Mouse (Mus musculus) liver, adult 2 months (tissue): ENCODE measurements around the gene Iqcn. TPM values are rescaled to one million over a fixed set of nuclear protein-coding genes. Genes with fewer than 3 reads are reported as not detected.

ENCODE experiments used
- DNase-seq: peaks from one replicate; pipeline ENCODE4 v3.0.0-alpha.2; 2011; ENCODE audit warnings: low read depth, low spot score; ENCODE audit errors: extremely low read depth
- H3K27ac ChIP-seq: fragments of 200-500 bp; replicated peaks from 2 replicates; pipeline ENCODE4 v1.5.1; 2012; ENCODE audit warnings: low read depth, mild to moderate bottlenecking, control low read depth, inconsistent platforms, low read length; ENCODE audit not compliant: insufficient read depth
- H3K27me3 ChIP-seq: fragments of 200-500 bp; 2 replicates; pipeline ENCODE4 v1.6.1; 2012; ENCODE audit warnings: mild to moderate bottlenecking, moderate library complexity, low read length, inconsistent platforms; ENCODE audit not compliant: control insufficient read depth, insufficient read depth
- H3K36me3 ChIP-seq: fragments of 200-500 bp; 2 replicates; pipeline ENCODE4 v1.6.1; 2012; ENCODE audit warnings: low read length, inconsistent platforms; ENCODE audit not compliant: control insufficient read depth, insufficient read depth
- H3K4me1 ChIP-seq: fragments of 200-500 bp; 2 replicates; pipeline ENCODE4 v1.6.1; 2011; ENCODE audit warnings: low read length; ENCODE audit not compliant: control insufficient read depth, insufficient read depth
- H3K4me3 ChIP-seq: fragments of 200-500 bp; 2 replicates; pipeline ENCODE4 v1.5.1; 2011; ENCODE audit warnings: low read depth, mild to moderate bottlenecking, control low read depth, low read length, moderate library complexity; ENCODE audit not compliant: insufficient read depth
- H3K79me2 ChIP-seq: fragments of 200-500 bp; 2 replicates; pipeline ENCODE4 v1.6.1; 2012; ENCODE audit warnings: inconsistent platforms, mild to moderate bottlenecking, low read length, moderate library complexity; ENCODE audit not compliant: control insufficient read depth, insufficient read depth
- H3K9ac ChIP-seq: fragments of 200-500 bp; 2 replicates; pipeline ENCODE4 v1.6.1; 2012; ENCODE audit warnings: low read depth, mild to moderate bottlenecking, control low read depth, inconsistent platforms, low read length
- CTCF ChIP-seq: fragments of 200-500 bp; IDR thresholded peaks from 2 replicates; pipeline ENCODE4 v1.5.1; 2011; ENCODE audit warnings: low read depth, low read length, control low read depth
- POLR2A ChIP-seq: fragments of 200-500 bp; IDR thresholded peaks from 2 replicates; pipeline ENCODE4 v1.6.1; 2011; ENCODE audit warnings: low read length, control low read depth; ENCODE audit not compliant: insufficient read depth; ENCODE audit errors: extremely low read depth
- WGBS: fragments of 180-500 bp; shearing (Covaris S2); methylation state at CpG from one replicate; pipeline ENCODE4 v1.1.7; 2018; 5-methylcytosine and 5-hydroxymethylcytosine counted together
- polyA plus RNA-seq: library from polyadenylated mRNA; depleted of rRNA; stranded (reverse); fragments of >200 nt; gene quantifications from 2 replicates; pipeline ENCODE4 v1.2.3, GENCODE M21; 2012
- total RNA-seq: library from RNA; depleted of rRNA; stranded (reverse); fragments of >200 nt; gene quantifications from 2 replicates; pipeline ENCODE4 v1.2.3, GENCODE M21; 2014

The Iqcn gene
- total and polyA plus RNA-seq, 2 experiments = not detected

GRCm38 (mm10) chr8:70720739-70721138, 17.5 kb downstream of the Iqcn start:
- Histone ChIP-seq H3K27ac (peak overlapping the region; percentile 65), H3K9ac (peak overlapping the region; percentile 50), H3K36me3 (no peaks in the 10 kb centered on the region), H3K79me2 (peaks cover 9% of the 10 kb centered on the region; the same call in 1 of the 2 replicates), H3K4me3 (no peak overlapping the region), H3K27me3 (no peaks in the 10 kb centered on the region), H3K4me1 (peaks cover 23% of the 10 kb centered on the region)
- peak; percentile 82 for DNase-seq
- 2% methylated on average over 3 of the region's 3 CpGs for WGBS
- TF ChIP-seq POLR2A (no peak), CTCF (peak; percentile 97)

GRCm38 (mm10) chr8:70721601-70722000, 18.3 kb downstream of the Iqcn start:
- Histone ChIP-seq H3K27me3 (no peaks in the 10 kb centered on the region), H3K9ac (peak overlapping the region; percentile 76), H3K27ac (peak overlapping the region; percentile 93), H3K36me3 (no peaks in the 10 kb centered on the region), H3K79me2 (peaks cover 9% of the 10 kb centered on the region; the same call in 1 of the 2 replicates), H3K4me1 (peaks cover 23% of the 10 kb centered on the region), H3K4me3 (no peak overlapping the region; the same call in 1 of the 2 replicates)
- no peak for DNase-seq
- 81% methylated on average over 8 of the region's 8 CpGs for WGBS
- TF ChIP-seq POLR2A = no peak
- TF ChIP-seq CTCF = no peak

- peak; percentile 97 for DNase-seq
- H3K9ac ChIP-seq = peak within 1 kb of the TSS; percentile 82
- peak within 1 kb of the TSS; percentile 65 for H3K4me3 ChIP-seq
- TF ChIP-seq CTCF (no peak), POLR2A (peak; percentile 19; the same call in 1 of the 2 replicates)
- no peaks in the 10 kb centered on the region for H3K27me3 ChIP-seq
- peaks cover 23% of the 10 kb centered on the region for H3K4me1 ChIP-seq
- no peaks in the 10 kb centered on the region for H3K36me3 ChIP-seq
- 27% methylated on average over 7 of the region's 7 CpGs for WGBS
- peaks cover 9% of the 10 kb centered on the region; the same call in 1 of the 2 replicates for H3K79me2 ChIP-seq
- H3K27ac ChIP-seq = peak within 1 kb of the TSS; percentile 93
Measured at GRCm38 (mm10) chr8:70723486-70724210, 20.4 kb downstream of the Iqcn start, which contains the start of gene Pde4c. TSS of gene Pde4c (plus strand) at chr8:70723720.

GRCm38 (mm10) chr8:70724216-70724615, 21.0 kb downstream of the Iqcn start:
- peak; percentile 46 for DNase-seq
- no peaks in the 10 kb centered on the region for H3K27me3 ChIP-seq

GRCm38 (mm10) chr8:70725792-70726447, 22.7 kb downstream of the Iqcn start:
- Histone ChIP-seq H3K36me3 (no peaks in the 10 kb centered on the region), H3K27ac (no peak overlapping the region), H3K4me3 (no peak overlapping the region), H3K4me1 (peaks cover 14% of the 10 kb centered on the region), H3K9ac (no peak overlapping the region), H3K27me3 (no peaks in the 10 kb centered on the region), H3K79me2 (peaks cover 9% of the 10 kb centered on the region; the same call in 1 of the 2 replicates)
- no peak for DNase-seq
- TF ChIP-seq CTCF = no peak
- TF ChIP-seq POLR2A = no peak
- 54% methylated on average over 14 of the region's 14 CpGs for WGBS

More at GRCm38 (mm10) chr8:70724216-70724615, 21.0 kb downstream of the Iqcn start:
- Histone ChIP-seq H3K36me3 (no peaks in the 10 kb centered on the region), H3K27ac (peak overlapping the region; percentile 93), H3K4me1 (peaks cover 23% of the 10 kb centered on the region), H3K79me2 (peaks cover 9% of the 10 kb centered on the region; the same call in 1 of the 2 replicates), H3K9ac (peak overlapping the region; percentile 82), H3K4me3 (peak overlapping the region; percentile 59)
- 24% methylated on average over 12 of the region's 12 CpGs for WGBS
- TF ChIP-seq CTCF (no peak), POLR2A (no peak)

GRCm38 (mm10) chr8:70726721-70727120, 23.5 kb downstream of the Iqcn start:
- no peak overlapping the region for H3K4me3 ChIP-seq
- H3K79me2 ChIP-seq = peaks cover 7% of the 10 kb centered on the region; the same call in 1 of the 2 replicates
- peaks cover 12% of the 10 kb centered on the region for H3K4me1 ChIP-seq
- no peak for DNase-seq
- no peak overlapping the region for H3K27ac ChIP-seq
- no peaks in the 10 kb centered on the region for H3K27me3 ChIP-seq
- 78% methylated on average over 11 of the region's 11 CpGs for WGBS
- TF ChIP-seq POLR2A = no peak
- H3K9ac ChIP-seq = no peak overlapping the region
- no peaks in the 10 kb centered on the region for H3K36me3 ChIP-seq
